Mouse (Mus musculus) CH12.LX (cell line): Measurements from ENCODE around the gene Gss. TPM values are rescaled to one million over a fixed set of nuclear protein-coding genes. Genes with fewer than 3 reads are reported as not detected.

Experiments used
- DNase-seq: peaks from one replicate; pipeline ENCODE4 v3.0.0-alpha.2; 2013; ENCODE audit errors: extremely low read depth
- H3K27ac ChIP-seq: 2 replicates; pipeline ENCODE4 v1.5.1; 2012; ENCODE audit warnings: low read depth, mild to moderate bottlenecking, control low read depth, moderate library complexity; ENCODE audit not compliant: insufficient read depth
- H3K27me3 ChIP-seq: replicated peaks from 2 replicates; pipeline ENCODE3; 2012; ENCODE audit warnings: inconsistent platforms
- H3K36me3 ChIP-seq, 2 experiments: replicated peaks in 1 of 2; 2 replicates each; pipeline versions ENCODE3 to v1.6.1; 2012; ENCODE audit warnings: inconsistent platforms in 1 of 2, low read length in 1 of 2, mild to moderate bottlenecking in 1 of 2, mixed read lengths in 1 of 2, moderate library complexity in 1 of 2; ENCODE audit not compliant: control insufficient read depth in 1 of 2, insufficient read depth in 1 of 2
- H3K4me1 ChIP-seq, 2 experiments: 2 replicates each; pipeline ENCODE4 v1.6.1; 2012; ENCODE audit warnings: inconsistent platforms in 1 of 2, moderate library complexity in 1 of 2; ENCODE audit not compliant: insufficient read depth in 2 of 2, control insufficient read depth in 1 of 2
- H3K4me2 ChIP-seq: 2 replicates; pipeline ENCODE4 v1.6.1; 2012; ENCODE audit warnings: low read depth, mild to moderate bottlenecking, control low read depth; ENCODE audit not compliant: poor library complexity, insufficient read depth, severe bottlenecking
- H3K4me3 ChIP-seq, 3 experiments: fragments of 150-350 bp in 1 of 3; sonication (generic) in 1 of 3; replicated peaks in 1 of 3; 2 replicates each; pipeline versions ENCODE3 to v1.5.1; 2011 to 2012; ENCODE audit warnings: low read depth in 2 of 3, low read length in 2 of 3, mild to moderate bottlenecking in 2 of 3, moderate library complexity in 2 of 3, control low read depth in 1 of 3, improper control_type of control experiment in 1 of 3, inconsistent platforms in 1 of 3, mixed read lengths in 1 of 3; ENCODE audit not compliant: poor library complexity in 1 of 3
- H3K79me2 ChIP-seq: replicated peaks from 2 replicates; pipeline ENCODE4 v1.6.1; 2012; ENCODE audit warnings: mild to moderate bottlenecking, moderate library complexity; ENCODE audit not compliant: control insufficient read depth, poor library complexity, insufficient read depth, severe bottlenecking; ENCODE audit errors: extremely low read depth
- H3K9ac ChIP-seq: 2 replicates; pipeline ENCODE4 v1.6.1; 2012; ENCODE audit warnings: low read depth, mild to moderate bottlenecking, control low read depth, moderate library complexity; ENCODE audit not compliant: insufficient read depth
- H3K9me3 ChIP-seq: replicated peaks from 2 replicates; pipeline ENCODE3; 2012; ENCODE audit warnings: low read length, inconsistent platforms, mixed read lengths
- BHLHE40 ChIP-seq: IDR thresholded peaks from 2 replicates; pipeline ENCODE4 v1.6.1; 2011; ENCODE audit warnings: mild to moderate bottlenecking, low read depth, low read length, improper control_type of control experiment
- CHD1 ChIP-seq: IDR thresholded peaks from 2 replicates; pipeline ENCODE4 v1.6.1; 2012; ENCODE audit warnings: low read depth, low read length, improper control_type of control experiment, inconsistent platforms
- CHD2 ChIP-seq: IDR thresholded peaks from 2 replicates; pipeline ENCODE4 v1.6.1; 2011; ENCODE audit warnings: low read length, improper control_type of control experiment
- CTCF ChIP-seq, 2 experiments: IDR thresholded peaks in 1 of 2; conservative IDR thresholded peaks in 1 of 2; 2 replicates each; pipeline ENCODE4 v1.5.1; 2011 to 2012; ENCODE audit warnings: low read depth in 2 of 2, low read length in 2 of 2, improper control_type of control experiment in 1 of 2, inconsistent platforms in 1 of 2, mild to moderate bottlenecking in 1 of 2, moderate library complexity in 1 of 2
- ELF1 ChIP-seq: IDR thresholded peaks from 2 replicates; pipeline ENCODE4 v1.6.1; 2014; ENCODE audit warnings: low read depth, mild to moderate bottlenecking, inconsistent platforms, low read length, improper control_type of control experiment
- EP300 ChIP-seq: IDR thresholded peaks from 2 replicates; pipeline ENCODE4 v1.6.1; 2011; ENCODE audit warnings: low read length, improper control_type of control experiment
- GABPA ChIP-seq: IDR thresholded peaks from 2 replicates; pipeline ENCODE4 v1.6.1; 2012; ENCODE audit warnings: low read depth, low read length, improper control_type of control experiment, inconsistent platforms; ENCODE audit not compliant: insufficient replicate concordance
- HCFC1 ChIP-seq: IDR thresholded peaks from 2 replicates; pipeline ENCODE4 v1.6.1; 2012; ENCODE audit warnings: low read depth, mild to moderate bottlenecking, inconsistent platforms, low read length, improper control_type of control experiment
- MAFK ChIP-seq: IDR thresholded peaks from 2 replicates; pipeline ENCODE4 v1.6.1; 2011; ENCODE audit warnings: low read length, improper control_type of control experiment; ENCODE audit not compliant: insufficient replicate concordance
- MAX ChIP-seq: IDR thresholded peaks from 2 replicates; pipeline ENCODE4 v1.6.1; 2011; ENCODE audit warnings: low read length, improper control_type of control experiment
- MAZ ChIP-seq: IDR thresholded peaks from 2 replicates; pipeline ENCODE4 v1.6.1; 2012; ENCODE audit warnings: low read depth, mild to moderate bottlenecking, inconsistent platforms, low read length, improper control_type of control experiment, moderate library complexity
- MYC ChIP-seq: IDR thresholded peaks from 2 replicates; pipeline ENCODE4 v1.6.1; 2011; ENCODE audit warnings: low read depth, mild to moderate bottlenecking, improper control_type of control experiment, low read length
- NELFE ChIP-seq: IDR thresholded peaks from 2 replicates; pipeline ENCODE4 v1.6.1; 2011; ENCODE audit warnings: low read depth, low read length, improper control_type of control experiment
- NRF1 ChIP-seq: IDR thresholded peaks from 2 replicates; pipeline ENCODE4 v1.6.1; 2014; ENCODE audit warnings: low read depth, mild to moderate bottlenecking, inconsistent platforms, low read length, improper control_type of control experiment, moderate library complexity
- PAX5 ChIP-seq: IDR thresholded peaks from 2 replicates; pipeline ENCODE4 v1.6.1; 2012; ENCODE audit warnings: low read length, inconsistent platforms, mixed read lengths
- POLR2A ChIP-seq: IDR thresholded peaks from 2 replicates; pipeline ENCODE4 v1.6.1; 2011; ENCODE audit warnings: low read depth, mild to moderate bottlenecking, improper control_type of control experiment, low read length
- RAD21 ChIP-seq: IDR thresholded peaks from 2 replicates; pipeline ENCODE4 v1.6.1; 2011; ENCODE audit warnings: low read depth, mild to moderate bottlenecking, low read length, improper control_type of control experiment, moderate library complexity
- RCOR1 ChIP-seq: conservative IDR thresholded peaks from 2 replicates; pipeline ENCODE4 v1.6.1; 2012; ENCODE audit warnings: low read depth, mild to moderate bottlenecking, inconsistent platforms, low read length, improper control_type of control experiment
- SIN3A ChIP-seq: IDR thresholded peaks from 2 replicates; pipeline ENCODE4 v1.6.1; 2012; ENCODE audit warnings: low read length, improper control_type of control experiment, inconsistent platforms
- SMC3 ChIP-seq: IDR thresholded peaks from 2 replicates; pipeline ENCODE4 v1.6.1; 2011; ENCODE audit warnings: low read depth, low read length, improper control_type of control experiment
- TCF12 ChIP-seq: IDR thresholded peaks from 2 replicates; pipeline ENCODE4 v1.6.1; 2014; ENCODE audit warnings: low read depth, mild to moderate bottlenecking, inconsistent platforms, low read length, improper control_type of control experiment
- UBTF ChIP-seq: IDR thresholded peaks from 2 replicates; pipeline ENCODE4 v1.6.1; 2012; ENCODE audit warnings: low read depth, mild to moderate bottlenecking, inconsistent platforms, low read length, improper control_type of control experiment, moderate library complexity
- USF1 ChIP-seq: IDR thresholded peaks from 2 replicates; pipeline ENCODE4 v1.6.1; 2014; ENCODE audit warnings: low read depth, mild to moderate bottlenecking, inconsistent platforms, low read length, improper control_type of control experiment
- ZC3H11A ChIP-seq: IDR thresholded peaks from 2 replicates; pipeline ENCODE4 v1.6.1; 2012; ENCODE audit warnings: low read depth, mild to moderate bottlenecking, inconsistent platforms, low read length, improper control_type of control experiment
- ZKSCAN1 ChIP-seq: IDR thresholded peaks from 2 replicates; pipeline ENCODE4 v1.6.1; 2012; ENCODE audit warnings: low read depth, inconsistent platforms, low read length, improper control_type of control experiment, borderline replicate concordance
- ZMIZ1 ChIP-seq: IDR thresholded peaks from 2 replicates; pipeline ENCODE4 v1.6.1; 2012; ENCODE audit warnings: low read depth, mild to moderate bottlenecking, inconsistent platforms, low read length, improper control_type of control experiment
- ZNF384 ChIP-seq: IDR thresholded peaks from 2 replicates; pipeline ENCODE4 v1.6.1; 2012; ENCODE audit warnings: low read depth, low read length, improper control_type of control experiment, inconsistent platforms
- dilution Hi-C: fragments of 300-500 bp; cut with MboI; formaldehyde crosslinking; loops from 2 replicates; pipeline ENCODE4 v1.14.3; 2020; ENCODE audit warnings: low sequenced_read_pairs; ENCODE audit not compliant: extremely low pct_unique_long_range_greater_than_20kb, extremely low pct_ligation_motif_present
- in situ Hi-C: fragments of 300-500 bp; cut with MboI; formaldehyde crosslinking; loops from 3 replicates; pipeline ENCODE4 v1.14.3; 2019; ENCODE audit warnings: low sequenced_read_pairs, low pct_ligation_motif_present, low pct_unique_long_range_greater_than_20kb, mixed read lengths
- polyA plus RNA-seq: library from polyadenylated mRNA; unstranded; fragments of >175 nt; gene quantifications from 2 replicates; pipeline ENCODE4 v1.2.1, GENCODE M21; 2012; ENCODE audit warnings: low read depth; ENCODE audit not compliant: insufficient read length
- total RNA-seq, 2 experiments: library from RNA; depleted of rRNA; stranded (reverse); fragments of 300-350 nt in 1 of 2; fragments of >200 nt in 1 of 2; gene quantifications; 2 replicates each; pipeline ENCODE4 v1.2.3; 2012 to 2014

Gene Gss
- total and polyA plus RNA-seq, 3 experiments: 17.3 to 21.9 (median 18.0) TPM

GRCm38 (mm10) chr2:155576656-155577055, 16.0 kb downstream of the Gss start:
- dilution Hi-C loops (no loop called here), in situ Hi-C loops (no loop called here)
- Histone ChIP-seq H3K4me1 (no peaks in the 10 kb centered on the region), H3K9me3 (no peaks in the 10 kb centered on the region), H3K4me3 (no peak overlapping the region), H3K79me2 (no peaks in the 10 kb centered on the region), H3K27me3 (no peaks in the 10 kb centered on the region), H3K4me2 (no peak overlapping the region), H3K9ac (no peak overlapping the region), H3K27ac (no peak overlapping the region), H3K36me3 (peaks cover 0 to 61% of the 10 kb centered on the region in 2 experiments)
- no peak for TF ChIP-seq MAX
- no peak for TF ChIP-seq MAFK
- no peak for TF ChIP-seq ZMIZ1
- TF ChIP-seq TCF12: no peak
- no peak for TF ChIP-seq CHD2
- no peak for TF ChIP-seq ZC3H11A
- no peak for TF ChIP-seq UBTF
- TF ChIP-seq RAD21: no peak
- no peak for TF ChIP-seq CHD1
- no peak for TF ChIP-seq NELFE
- TF ChIP-seq USF1: no peak
- TF ChIP-seq MYC: no peak
- TF ChIP-seq MAZ: no peak
- TF ChIP-seq NRF1: no peak
- TF ChIP-seq POLR2A: no peak
- no peak for TF ChIP-seq SIN3A
- no peak for TF ChIP-seq CTCF (conservative IDR thresholded peaks at IDR 0.05 in 1 of 2, IDR thresholded peaks at IDR 0.05 in 1 of 2; ENCODE audit: low read depth in 2 of 2, low read length in 2 of 2)
- no peak for TF ChIP-seq ZNF384
- no peak for TF ChIP-seq BHLHE40
- no peak for TF ChIP-seq ELF1
- DNase-seq: no peak

- DNase-seq: no peak
These were observed 17.9 kb downstream of the Gss start for GRCm38 (mm10) chr2:155574700-155575099.

More at GRCm38 (mm10) chr2:155574700-155575099, 17.9 kb downstream of the Gss start:
- Histone ChIP-seq H3K4me1 (no peaks in the 10 kb centered on the region), H3K4me2 (no peak overlapping the region), H3K27ac (no peak overlapping the region), H3K36me3 (peaks cover 0 to 58% of the 10 kb centered on the region in 2 experiments), H3K9ac (no peak overlapping the region), H3K79me2 (no peaks in the 10 kb centered on the region), H3K9me3 (no peaks in the 10 kb centered on the region), H3K27me3 (no peaks in the 10 kb centered on the region), H3K4me3 (no peak overlapping the region)
- in situ Hi-C loops (no loop called here), dilution Hi-C loops (no loop called here)
- no peak for TF ChIP-seq MAX
- no peak for TF ChIP-seq UBTF
- TF ChIP-seq MYC: no peak
- no peak for TF ChIP-seq ZMIZ1
- no peak for TF ChIP-seq POLR2A
- no peak for TF ChIP-seq ELF1
- no peak for TF ChIP-seq USF1
- TF ChIP-seq GABPA: no peak
- TF ChIP-seq CHD2: no peak
- no peak for TF ChIP-seq HCFC1
- TF ChIP-seq SMC3: no peak
- no peak for TF ChIP-seq ZC3H11A
- TF ChIP-seq ZNF384: no peak
- no peak for TF ChIP-seq BHLHE40
- no peak for TF ChIP-seq EP300
- TF ChIP-seq PAX5: no peak
- no peak for TF ChIP-seq RCOR1
- no peak for TF ChIP-seq ZKSCAN1
- TF ChIP-seq, all 38 proteins: peak for 0
